Mouse (Mus musculus) heart, adult 2 months (tissue): ENCODE data around the gene Nfam1. TPM values are rescaled to one million over a fixed set of nuclear protein-coding genes. Genes with fewer than 3 reads are reported as not detected.

Source experiments
- DNase-seq, 2 experiments: peaks; one replicate each; pipeline ENCODE4 v3.0.0; 2021
- H3K27ac ChIP-seq: fragments of 200-600 bp; 2 replicates; pipeline ENCODE4 v1.8.1; 2022
- H3K27me3 ChIP-seq: fragments of 200-500 bp; 2 replicates; pipeline ENCODE4 v1.6.1; 2012; ENCODE audit warnings: mild to moderate bottlenecking, low read length, inconsistent platforms, mixed read lengths; ENCODE audit not compliant: control insufficient read depth, insufficient read depth
- H3K36me3 ChIP-seq: fragments of 200-500 bp; 2 replicates; pipeline ENCODE4 v1.6.1; 2012; ENCODE audit warnings: low read length, inconsistent platforms; ENCODE audit not compliant: control insufficient read depth, insufficient read depth
- H3K4me1 ChIP-seq: fragments of 200-500 bp; 2 replicates; pipeline ENCODE4 v1.6.1; 2011; ENCODE audit warnings: low read length; ENCODE audit not compliant: control insufficient read depth, insufficient read depth
- H3K4me3 ChIP-seq: fragments of 200-600 bp; 2 replicates; pipeline ENCODE4 v1.8.1; 2022
- H3K79me2 ChIP-seq: fragments of 200-500 bp; replicated peaks from 2 replicates; pipeline ENCODE4 v1.6.1; 2012; ENCODE audit warnings: mild to moderate bottlenecking, inconsistent platforms, low read length, moderate library complexity, mixed read lengths; ENCODE audit not compliant: control insufficient read depth, insufficient read depth
- H3K9ac ChIP-seq: fragments of 200-500 bp; 2 replicates; pipeline ENCODE4 v1.6.1; 2012; ENCODE audit warnings: low read depth, mild to moderate bottlenecking, control low read depth, inconsistent platforms, low read length, mixed read lengths
- CTCF ChIP-seq: fragments of 200-600 bp; IDR thresholded peaks from 2 replicates; pipeline ENCODE4 v1.8.1; 2022; ENCODE audit warnings: antibody characterized with exemption, mild to moderate bottlenecking, moderate library complexity
- EP300 ChIP-seq: fragments of 200-500 bp; IDR thresholded peaks from 2 replicates; pipeline ENCODE4 v1.6.1; 2011; ENCODE audit warnings: low read depth, low read length, control low read depth; ENCODE audit not compliant: insufficient read depth
- POLR2A ChIP-seq: fragments of 200-500 bp; IDR thresholded peaks from 2 replicates; pipeline ENCODE4 v1.6.1; 2011; ENCODE audit warnings: mild to moderate bottlenecking, low read depth, low read length, control low read depth; ENCODE audit not compliant: insufficient read depth
- whole genome bisulfite sequencing: fragments of 180-500 bp; shearing (Covaris S2); methylation state at CpG from one replicate; pipeline ENCODE4 v1.1.7; 2018; 5-methylcytosine and 5-hydroxymethylcytosine counted together
- intact Hi-C: fragments of 180-260 bp; cut with DNase I; formaldehyde crosslinking; loops from one replicate; pipeline ENCODE4 v1.15.1; 2025
- polyA plus RNA-seq: library from polyadenylated mRNA; depleted of rRNA; stranded (reverse); fragments of >200 nt; gene quantifications from 2 replicates; pipeline ENCODE4 v1.2.3, GENCODE M21; 2012
- total RNA-seq, 2 experiments: library from RNA; stranded (reverse); gene quantifications; 2 replicates each; pipeline ENCODE4 v1.2.3; 2021

The Nfam1 gene
- total and polyA plus RNA-seq, 3 experiments: 2.4 to 3.9 (median 2.6) TPM

DNA sequence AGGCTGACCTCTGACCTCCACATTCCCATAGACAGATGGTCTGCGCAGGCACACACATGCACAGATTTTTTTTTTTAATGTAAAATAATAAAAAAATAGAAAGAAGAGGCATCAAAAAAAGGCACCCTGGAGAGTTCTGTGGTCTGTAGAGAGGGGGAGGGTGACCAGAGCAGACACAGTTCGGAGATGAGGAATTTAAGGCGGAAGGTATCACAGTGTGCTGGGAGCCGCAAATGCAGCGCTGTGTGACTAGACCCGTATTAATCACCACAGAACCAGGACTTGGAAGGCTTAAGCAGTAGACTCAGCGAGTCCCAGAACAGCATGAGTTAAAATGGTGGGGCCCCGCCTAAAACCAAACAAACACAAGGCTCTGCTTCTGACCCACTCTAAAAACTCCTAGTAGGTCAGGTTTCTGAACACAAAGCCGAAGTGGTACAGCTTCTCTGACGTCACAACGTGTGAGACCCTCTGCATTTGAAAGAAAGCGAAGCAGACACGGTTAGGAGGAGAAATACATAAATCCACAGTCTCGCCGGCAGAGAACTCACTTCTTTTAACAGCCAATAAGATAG, 25.7 kb downstream of the Nfam1 start:
- 77% methylated on average over 15 of the region's 15 CpGs for WGBS
- no peak overlapping the region for H3K9ac ChIP-seq
- DNase-seq: no peak
- peaks cover 1% of the 10 kb centered on the region; the same call in 1 of the 2 replicates for H3K4me1 ChIP-seq
- no peak overlapping the region for H3K27ac ChIP-seq
- H3K27me3 ChIP-seq: no peaks in the 10 kb centered on the region
- H3K79me2 ChIP-seq: no peaks in the 10 kb centered on the region
- no peaks in the 10 kb centered on the region for H3K36me3 ChIP-seq
- intact Hi-C loops: no loop called here
- H3K4me3 ChIP-seq: no peak overlapping the region
- TF ChIP-seq EP300 (no peak), POLR2A (no peak), CTCF (no peak)

DNA sequence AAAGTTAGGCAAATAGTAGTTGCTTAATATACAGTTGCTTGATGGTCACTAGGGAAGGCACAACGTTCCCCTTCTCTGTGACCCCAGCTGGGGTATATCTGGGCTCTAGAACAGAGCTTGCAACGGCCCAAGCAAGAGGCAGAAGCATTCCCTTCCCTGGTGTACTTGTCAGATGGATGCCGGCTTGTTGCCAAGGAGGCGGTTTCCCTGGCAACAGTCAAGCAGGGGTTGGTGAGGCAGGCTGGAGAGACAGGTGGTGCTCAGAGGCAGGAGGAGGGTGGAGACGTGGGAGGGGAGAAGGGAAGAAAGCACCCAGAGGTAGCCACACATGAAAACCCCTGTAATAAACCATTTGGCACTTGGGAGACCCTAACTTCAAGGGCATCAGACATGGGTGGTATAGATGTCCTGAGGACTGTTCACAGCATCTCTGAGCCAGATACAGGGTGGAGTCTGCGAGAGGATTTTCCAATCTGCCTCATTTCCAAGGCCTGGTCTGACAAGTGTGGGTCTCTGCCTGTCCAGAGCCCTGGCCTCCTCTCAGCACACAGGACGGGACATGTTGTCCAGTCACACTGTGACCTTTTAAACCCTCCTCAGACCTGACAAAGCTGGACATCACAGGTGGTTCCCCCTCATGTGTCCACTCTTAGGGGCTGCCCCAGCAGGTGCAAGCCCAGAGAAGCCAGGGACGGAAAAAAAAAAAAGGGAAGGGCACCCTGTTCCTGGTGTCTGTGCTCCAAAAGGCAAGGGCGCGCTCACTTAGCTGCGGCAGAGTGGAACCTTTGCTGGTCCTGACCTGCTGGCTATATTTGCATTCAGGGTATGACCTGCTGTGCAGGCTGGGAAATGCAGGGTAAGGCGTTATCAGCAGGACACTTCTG, 30.2 kb downstream of the Nfam1 start:
- H3K9ac ChIP-seq: no peak overlapping the region
- no peak overlapping the region for H3K4me3 ChIP-seq
- H3K27ac ChIP-seq: no peak overlapping the region
- H3K27me3 ChIP-seq: no peaks in the 10 kb centered on the region
- no peaks in the 10 kb centered on the region for H3K36me3 ChIP-seq
- no peak for DNase-seq
- 64% methylated on average over 12 of the region's 12 CpGs for WGBS
- no peaks in the 10 kb centered on the region for H3K4me1 ChIP-seq
- intact Hi-C loops: no loop called here
- no peaks in the 10 kb centered on the region for H3K79me2 ChIP-seq
- TF ChIP-seq EP300 (no peak), CTCF (no peak), POLR2A (no peak)

DNA sequence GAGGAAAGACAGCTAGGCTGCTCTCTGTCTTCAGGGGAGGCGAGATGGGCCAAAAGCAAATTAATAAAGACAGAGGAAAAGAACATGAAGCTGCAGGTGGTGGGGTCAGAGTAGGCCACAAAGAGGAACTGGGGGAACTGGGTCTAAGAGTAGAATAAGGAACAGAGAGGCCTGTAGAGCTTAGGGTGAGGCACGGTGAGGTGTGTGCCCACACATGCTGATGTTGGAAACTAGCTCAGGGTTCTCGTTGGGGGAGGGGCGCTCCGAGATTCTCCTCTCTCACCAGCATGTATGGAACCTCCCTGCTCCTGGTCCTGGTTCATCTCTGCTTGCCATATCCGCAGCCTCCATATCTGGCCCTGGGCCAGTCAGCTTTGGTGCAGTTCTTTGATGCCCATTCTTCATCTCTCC, 34.3 kb downstream of the Nfam1 start:
- H3K4me3 ChIP-seq: no peak overlapping the region
- H3K9ac ChIP-seq: no peak overlapping the region
- DNase-seq: peak in 1 of 2 experiments; percentile 13
- intact Hi-C loops: no loop called here
- no peaks in the 10 kb centered on the region for H3K79me2 ChIP-seq
- 86% methylated on average over 6 of the region's 6 CpGs for WGBS
- no peaks in the 10 kb centered on the region for H3K36me3 ChIP-seq
- TF ChIP-seq EP300: no peak
- TF ChIP-seq POLR2A: no peak
- no peak for TF ChIP-seq CTCF
- no peak overlapping the region for H3K27ac ChIP-seq
- H3K4me1 ChIP-seq: no peaks in the 10 kb centered on the region
- H3K27me3 ChIP-seq: no peaks in the 10 kb centered on the region

DNA sequence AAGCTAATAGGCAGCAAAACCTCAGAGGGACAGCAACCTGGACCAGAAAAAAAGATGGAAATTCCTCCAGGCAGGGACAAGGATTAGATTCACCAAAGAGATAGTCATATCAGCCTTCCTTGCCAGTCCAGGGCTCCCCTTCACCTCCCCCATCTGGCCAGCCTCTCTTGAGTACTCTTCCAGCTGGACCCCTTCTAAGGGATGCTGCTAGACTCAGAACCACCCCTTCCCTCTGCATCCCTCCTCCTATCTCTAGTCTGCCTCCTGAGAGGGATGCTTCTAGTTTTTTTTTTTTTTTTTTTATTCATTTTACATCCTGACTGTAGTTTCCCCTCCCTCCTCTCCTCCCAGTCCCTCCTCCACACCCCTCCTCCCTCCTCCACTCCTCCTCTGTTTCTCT, 36.7 kb downstream of the Nfam1 start:
- Histone ChIP-seq H3K4me3 (no peak overlapping the region), H3K4me1 (no peaks in the 10 kb centered on the region), H3K27me3 (no peaks in the 10 kb centered on the region), H3K27ac (no peak overlapping the region), H3K36me3 (no peaks in the 10 kb centered on the region), H3K79me2 (no peaks in the 10 kb centered on the region), H3K9ac (no peak overlapping the region)
- no peak for DNase-seq
- intact Hi-C loops: no loop called here
- TF ChIP-seq EP300 (no peak), CTCF (no peak), POLR2A (no peak)

DNA sequence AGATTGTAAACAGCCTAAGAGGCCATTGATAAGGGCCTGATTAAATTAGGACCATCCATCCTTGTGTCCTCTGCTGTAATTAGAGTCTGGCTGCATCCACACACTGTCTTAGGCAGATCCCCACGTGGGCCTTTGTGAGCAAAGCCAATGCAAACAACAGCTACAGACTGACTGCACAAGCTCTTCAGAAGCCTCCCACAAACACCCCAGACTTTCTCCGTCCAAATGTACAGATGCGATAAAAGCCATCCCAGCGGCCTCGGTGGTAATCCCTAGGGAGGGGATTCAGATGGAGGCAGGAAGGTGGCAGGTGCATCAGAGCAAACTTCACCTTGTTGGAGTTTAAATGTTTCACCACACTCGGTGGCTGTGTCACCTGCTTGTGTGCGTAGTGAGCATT, 37.9 kb downstream of the Nfam1 start:
- no peak overlapping the region for H3K4me3 ChIP-seq
- H3K79me2 ChIP-seq: no peaks in the 10 kb centered on the region
- no peaks in the 10 kb centered on the region for H3K4me1 ChIP-seq
- H3K9ac ChIP-seq: no peak overlapping the region
- DNase-seq: no peak
- intact Hi-C loops: no loop called here
- WGBS: 65% methylated on average over 7 of the region's 7 CpGs
- TF ChIP-seq CTCF (no peak), POLR2A (no peak), EP300 (no peak)
- H3K36me3 ChIP-seq: no peaks in the 10 kb centered on the region
- H3K27ac ChIP-seq: no peak overlapping the region
- H3K27me3 ChIP-seq: no peaks in the 10 kb centered on the region

DNA sequence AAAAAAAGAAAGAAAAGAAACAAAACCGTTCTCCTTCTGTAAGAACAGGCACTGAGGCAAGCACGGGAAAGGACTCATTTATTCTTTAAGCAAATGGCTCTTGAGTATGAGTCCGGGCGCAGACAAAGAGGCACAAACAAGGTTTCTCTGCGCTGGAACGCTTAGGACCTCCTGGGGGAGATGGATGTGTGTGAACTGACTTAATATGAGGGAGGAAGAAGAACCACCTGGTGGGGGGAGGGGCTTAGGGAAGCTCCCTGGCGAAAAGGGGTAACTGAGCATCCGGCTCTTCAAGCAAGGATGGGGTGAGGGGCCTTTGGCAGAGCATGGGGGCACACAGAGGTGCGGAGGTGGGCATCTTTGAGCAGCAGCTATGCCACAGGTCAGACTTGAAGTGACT, 40.2 kb downstream of the Nfam1 start:
- no peaks in the 10 kb centered on the region for H3K36me3 ChIP-seq
- no peak overlapping the region for H3K27ac ChIP-seq
- 75% methylated on average over 9 of the region's 9 CpGs for WGBS
- no peaks in the 10 kb centered on the region for H3K27me3 ChIP-seq
- no peak for DNase-seq
- no peak overlapping the region for H3K4me3 ChIP-seq
- H3K4me1 ChIP-seq: no peaks in the 10 kb centered on the region
- intact Hi-C loops: no loop called here
- TF ChIP-seq POLR2A: no peak
- TF ChIP-seq CTCF: no peak
- no peak for TF ChIP-seq EP300
- H3K79me2 ChIP-seq: no peaks in the 10 kb centered on the region
- H3K9ac ChIP-seq: no peak overlapping the region
